Mouse (Mus musculus) adrenal gland, postnatal 4 days (tissue): ENCODE measurements around the gene Gm42791. TPM values are rescaled to one million over a fixed set of nuclear protein-coding genes. Genes with fewer than 3 reads are reported as not detected.

Source experiments
- DNase-seq, 2 experiments: peaks; one replicate each; pipeline ENCODE4 v3.0.0; 2021 to 2022; ENCODE audit warnings: low spot score in 2 of 2, mixed read lengths in 2 of 2
- total RNA-seq, 2 experiments: library from RNA; stranded (reverse); gene quantifications; 2 replicates each; pipeline ENCODE4 v1.2.3; 2021

The Gm42791 gene
- total RNA-seq, 2 experiments from 2014 or later = 4.3 to 6.5 TPM

DNA sequence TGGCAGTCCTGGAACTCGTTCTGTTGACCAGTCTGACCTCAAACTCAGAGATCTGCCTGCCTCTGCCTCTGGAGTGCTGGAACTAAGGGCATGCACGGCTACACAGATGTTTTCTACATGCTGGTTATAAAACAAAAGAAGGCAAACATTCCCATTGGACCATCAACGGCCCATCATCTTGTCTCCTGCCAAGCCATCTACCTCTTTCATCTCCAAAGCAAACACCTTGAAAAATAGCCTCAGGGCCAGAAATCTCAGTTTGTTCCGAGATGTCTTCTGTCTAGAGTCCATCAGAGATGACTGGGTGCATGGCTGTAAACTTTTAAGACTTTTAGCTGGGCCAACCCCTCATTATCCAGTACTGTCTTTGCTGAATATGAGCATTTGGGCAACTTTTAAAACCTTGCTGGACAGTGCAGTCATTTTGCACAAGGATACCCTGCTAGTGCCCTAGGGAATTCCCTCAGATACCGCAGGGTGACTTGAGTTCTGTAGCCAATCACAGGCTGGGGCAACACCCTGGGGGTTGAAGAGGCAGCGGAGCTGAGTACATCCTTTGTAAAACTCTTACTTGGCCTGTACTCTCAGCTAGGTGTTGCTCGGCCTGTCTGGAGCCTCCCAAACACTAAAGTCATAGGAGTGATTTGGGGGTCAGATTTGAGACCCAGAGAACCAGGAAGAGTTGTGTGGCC, 19.0 kb upstream of the Gm42791 start:
- no peak for DNase-seq

DNA sequence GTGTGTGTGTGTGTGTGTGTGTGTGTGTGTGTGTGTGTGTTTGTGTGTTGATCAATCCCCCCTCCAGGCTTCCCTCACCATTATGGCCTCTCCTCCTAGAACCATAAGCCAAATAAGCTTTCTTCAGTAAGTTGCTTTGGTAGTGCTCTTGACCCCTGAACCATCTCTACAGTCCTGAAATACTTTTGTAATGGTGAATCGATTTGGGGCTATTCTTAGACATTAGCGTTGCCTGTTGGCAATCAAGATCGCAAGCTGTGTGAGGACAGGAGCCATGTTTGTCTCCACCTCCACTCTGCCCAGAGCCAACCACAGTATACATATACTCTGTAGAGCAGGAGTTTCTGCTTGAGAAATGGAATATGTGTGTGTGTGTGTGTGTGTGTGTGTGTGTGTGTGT, 14.2 kb upstream of the Gm42791 start:
- no peak for DNase-seq

- no peak for DNase-seq
Observed at GRCm38 (mm10) chr5:149007295-149007646, 12.3 kb upstream of the Gm42791 start.

DNA sequence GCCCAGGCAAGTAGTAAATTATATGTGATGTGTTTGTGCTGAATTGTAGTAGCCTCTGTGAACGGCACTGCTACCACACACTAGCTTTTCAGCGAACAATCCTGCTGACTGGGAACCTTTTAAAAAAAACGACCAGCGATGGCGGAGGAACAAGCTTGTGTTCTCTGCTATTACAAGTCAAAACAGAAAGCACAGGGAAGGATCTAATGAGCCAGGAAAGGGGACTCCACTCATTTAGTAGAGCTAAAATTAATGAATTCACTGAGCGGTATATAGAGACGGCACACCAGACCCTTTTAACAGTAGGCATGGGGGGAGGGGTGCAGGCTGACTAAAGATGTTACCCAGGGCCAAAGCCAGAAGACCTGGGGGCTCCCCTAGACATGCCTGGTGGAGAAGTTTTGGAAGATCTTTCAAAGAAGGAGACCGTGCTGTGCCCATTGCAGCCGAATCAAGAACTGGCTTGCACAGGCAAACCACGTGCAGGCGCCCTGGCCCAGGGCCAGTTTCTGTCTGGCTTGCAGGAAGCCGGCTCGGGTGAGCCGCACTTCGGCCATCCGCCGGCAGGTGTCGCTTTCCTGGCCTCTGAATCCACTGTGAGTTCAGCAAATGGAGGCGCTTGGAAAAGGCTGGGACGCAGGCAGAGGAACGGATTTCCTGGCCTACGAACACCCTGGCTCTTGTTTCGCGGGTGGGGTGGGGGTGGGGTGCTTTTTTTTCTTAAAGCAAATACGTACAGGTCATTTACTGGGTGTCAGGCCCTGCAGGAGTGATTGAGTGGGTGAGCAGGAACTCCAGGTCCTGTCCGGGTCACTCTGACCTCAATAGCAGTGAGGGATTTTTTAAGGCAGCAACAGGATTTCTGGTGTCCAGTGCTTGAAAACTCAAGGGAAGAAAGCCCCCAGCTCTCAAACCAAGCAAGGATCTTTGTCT, 11.7 kb upstream of the Gm42791 start:
- DNase-seq = peak; percentile 100

DNA sequence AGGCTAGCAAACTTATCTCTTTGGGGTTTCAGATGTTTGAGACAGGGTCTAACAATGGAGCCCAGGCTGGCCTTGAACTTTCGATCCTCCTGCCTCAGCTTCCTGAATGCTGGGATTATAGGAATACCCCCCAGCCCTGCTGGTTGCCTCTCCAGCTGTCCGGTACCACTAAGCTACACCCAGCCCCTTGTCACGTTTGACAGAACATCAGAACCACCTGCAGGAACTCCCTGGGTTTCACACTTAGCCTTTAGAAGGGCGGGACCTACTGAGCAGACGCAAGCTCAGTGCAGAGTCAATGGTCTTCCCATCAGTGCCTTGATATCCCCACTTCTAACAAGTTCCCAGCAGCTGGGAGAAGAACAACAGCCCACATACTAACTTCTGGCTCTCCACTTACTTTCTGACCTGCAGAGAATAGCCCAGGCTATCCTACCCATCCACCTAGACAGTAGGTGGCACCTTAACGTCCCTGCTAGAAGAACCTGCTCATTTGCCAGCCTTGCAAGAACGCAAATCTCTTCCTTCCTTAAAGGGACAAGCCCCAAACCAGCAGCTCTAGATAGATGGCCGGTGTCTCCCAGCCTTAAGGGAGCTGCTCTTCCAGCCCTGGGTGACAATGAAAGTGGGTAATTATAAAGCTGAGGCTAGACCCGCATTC, 10.9 kb upstream of the Gm42791 start:
- no peak for DNase-seq

- no peak for DNase-seq
Observed at GRCm38 (mm10) chr5:149005083-149005482, 10.1 kb upstream of the Gm42791 start.

- no peak for DNase-seq
Observed at GRCm38 (mm10) chr5:149003137-149003536, 8.2 kb upstream of the Gm42791 start.

DNA sequence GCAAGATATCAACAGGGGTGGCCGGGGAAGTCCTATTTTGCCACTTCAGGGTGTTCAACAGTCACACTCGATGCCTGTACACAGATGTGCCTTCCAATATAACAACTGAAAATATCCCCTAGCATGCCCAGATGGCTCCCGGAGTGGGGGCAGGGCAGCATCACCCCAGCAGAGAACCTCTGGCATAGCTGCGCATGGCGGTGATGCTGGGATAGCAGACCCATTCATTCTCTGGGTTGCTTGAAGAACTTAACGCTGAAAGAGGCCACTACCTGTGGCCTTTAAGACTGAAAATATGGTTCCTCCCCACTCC, 7.8 kb upstream of the Gm42791 start:
- no peak for DNase-seq

DNA sequence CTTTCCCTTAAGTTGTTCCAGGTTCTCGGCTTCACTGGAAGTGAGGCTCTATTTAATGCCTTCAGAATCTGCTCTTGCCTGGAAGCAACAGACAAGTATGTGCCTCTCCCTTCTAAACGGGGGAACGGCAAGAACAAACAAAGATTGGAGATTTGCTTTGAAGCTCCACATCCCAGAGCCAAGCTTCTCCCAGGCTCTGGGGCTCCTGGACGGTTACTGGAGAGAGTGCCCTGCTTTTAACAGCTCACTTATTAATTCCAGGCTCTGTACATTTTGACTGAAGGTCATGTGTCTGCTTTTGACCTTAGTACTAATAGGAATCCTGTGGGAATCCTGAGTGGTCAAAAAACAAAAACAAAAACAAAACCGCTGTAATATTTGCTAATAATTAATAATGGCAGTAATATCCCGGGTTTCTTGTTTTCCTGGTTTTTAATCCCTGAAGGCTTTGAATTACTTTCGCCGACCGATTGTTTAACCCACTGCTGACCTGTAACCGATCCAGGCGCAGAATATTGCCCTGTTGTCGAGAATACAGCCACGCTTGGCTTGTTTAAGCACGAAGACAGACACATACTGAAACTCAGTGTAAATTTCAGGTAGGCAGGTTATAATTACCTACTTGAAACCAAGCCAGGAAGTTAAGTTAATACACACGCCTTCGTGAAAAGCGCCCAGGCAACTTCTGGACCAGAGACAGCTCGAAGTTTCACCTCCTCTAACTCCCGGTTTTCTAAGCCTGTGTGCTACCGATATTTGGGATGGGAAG, 7.3 kb upstream of the Gm42791 start:
- no peak for DNase-seq

- DNase-seq = no peak
Observed at GRCm38 (mm10) chr5:148999802-149000201, 4.9 kb upstream of the Gm42791 start.

DNA sequence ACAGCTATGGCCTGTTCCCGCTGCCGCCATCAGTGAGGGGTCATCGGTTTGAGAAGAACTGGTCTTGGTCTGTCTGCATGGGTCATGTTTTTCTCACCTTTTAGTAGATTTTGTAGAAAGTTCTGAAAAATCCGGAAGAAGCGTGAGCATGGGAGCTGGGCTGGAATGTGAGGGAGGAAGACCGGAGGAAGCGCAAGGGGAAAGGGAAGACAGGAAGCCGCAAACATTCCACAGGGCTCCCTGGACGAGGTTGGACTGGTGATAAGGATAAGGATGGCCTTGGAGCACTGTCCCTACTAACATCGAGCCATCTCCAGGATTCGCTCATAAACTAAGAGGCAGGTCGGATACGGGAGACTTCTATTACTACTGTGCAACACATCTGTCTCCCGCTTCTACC, 3.6 kb upstream of the Gm42791 start:
- DNase-seq = no peak

DNA sequence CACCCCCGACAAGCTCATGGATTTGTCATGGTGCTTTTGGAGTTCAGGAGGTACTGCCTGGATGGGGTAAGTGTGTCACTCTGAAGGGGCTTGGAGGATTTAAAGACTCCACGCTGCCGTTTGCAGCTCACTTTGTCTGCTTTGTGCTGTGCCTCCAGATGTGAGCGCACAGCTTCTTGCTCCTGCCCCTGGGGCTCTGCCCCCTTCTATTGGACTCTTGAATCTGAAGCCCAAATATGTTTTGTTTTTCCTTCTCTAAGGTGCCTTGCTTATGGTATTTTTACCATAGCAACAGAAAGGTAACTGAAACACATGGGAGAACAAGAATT, 1.7 kb upstream of the Gm42791 start:
- DNase-seq = no peak

GRCm38 (mm10) chr5:148995962-148996708, 1.2 kb upstream of the Gm42791 start:
- DNase-seq = no peak

DNA sequence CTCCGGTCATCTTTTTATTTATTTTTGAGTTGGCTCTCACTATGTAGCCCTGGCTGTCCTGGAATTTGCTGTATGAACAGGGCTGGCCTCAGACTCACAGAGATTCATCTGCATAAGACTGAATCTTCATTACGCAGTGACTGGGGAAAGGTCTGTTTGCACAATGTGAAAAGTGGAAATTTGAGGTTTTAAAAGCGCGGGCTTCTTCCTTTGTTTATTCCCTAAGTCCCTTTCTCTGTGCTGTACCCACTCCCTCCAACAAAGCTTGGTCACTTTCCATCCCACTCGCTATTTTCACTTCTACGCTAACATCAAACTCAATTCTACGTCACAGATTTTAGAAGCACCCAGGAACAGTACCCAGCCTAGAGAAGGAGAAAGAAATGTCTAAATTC, 639 bp downstream of the Gm42791 start:
- no peak for DNase-seq

GRCm38 (mm10) chr5:148992598-148992997, 2.3 kb downstream of the Gm42791 start:
- no peak for DNase-seq

- no peak for DNase-seq
Observed at GRCm38 (mm10) chr5:148990891-148991311, 4.0 kb downstream of the Gm42791 start.

DNA sequence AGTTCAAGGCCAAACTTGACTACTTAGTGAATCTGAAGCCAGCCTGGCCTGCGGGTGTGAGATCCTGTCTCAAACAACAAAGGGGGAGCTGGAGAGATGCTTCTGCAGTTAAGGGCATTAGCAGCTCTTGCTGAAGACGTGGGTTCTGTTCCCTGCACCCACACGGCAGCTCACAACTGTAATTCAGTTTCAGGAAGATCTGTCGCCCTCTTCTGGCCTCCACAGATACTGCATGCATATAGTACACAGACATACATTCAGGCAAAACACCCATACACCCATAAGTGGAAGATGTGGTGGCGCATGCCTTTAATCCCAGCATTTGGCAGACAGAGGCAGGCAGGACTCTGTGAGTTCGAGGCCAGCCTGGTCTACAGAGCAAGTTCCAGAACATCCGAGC, 5.5 kb downstream of the Gm42791 start:
- DNase-seq = no peak

DNA sequence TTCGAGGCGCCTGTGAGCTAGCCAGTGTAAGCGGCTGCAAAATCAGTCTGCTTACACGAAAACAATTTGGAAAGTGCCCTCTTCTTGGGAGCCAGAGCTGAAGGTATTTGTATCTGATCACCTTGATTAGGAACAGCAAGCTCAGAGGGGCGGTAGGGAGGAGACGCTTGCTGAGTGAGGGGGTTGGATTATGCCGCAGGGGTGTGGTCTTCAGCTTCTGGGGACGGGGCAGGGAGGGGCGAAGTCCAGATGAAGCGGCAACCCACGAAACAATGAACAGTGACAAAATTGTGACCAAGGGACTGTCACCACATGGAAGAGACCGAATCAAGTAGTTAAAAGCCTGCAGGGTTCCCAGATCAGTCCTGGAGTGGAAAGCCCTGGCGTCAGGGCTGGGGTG, 10.0 kb downstream of the Gm42791 start:
- no peak for DNase-seq

DNA sequence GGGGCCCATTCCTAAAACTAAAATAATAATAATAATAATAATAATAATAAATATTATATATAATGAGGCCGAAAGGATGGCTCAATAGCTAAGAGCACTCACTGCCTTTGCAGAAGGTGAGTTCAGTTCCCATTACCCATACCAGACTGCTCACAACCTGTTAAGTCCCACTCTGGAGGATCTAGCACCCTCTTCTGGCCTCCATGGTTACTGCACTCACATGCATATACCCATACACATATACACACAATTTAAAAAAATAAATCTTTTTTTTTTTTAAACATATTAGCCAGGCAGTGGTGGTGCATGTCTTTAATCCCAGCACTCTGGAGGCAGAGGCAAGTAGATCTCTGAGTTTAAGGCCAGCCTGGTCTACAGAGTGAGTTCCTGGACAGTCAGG, 11.3 kb downstream of the Gm42791 start:
- no peak for DNase-seq

DNA sequence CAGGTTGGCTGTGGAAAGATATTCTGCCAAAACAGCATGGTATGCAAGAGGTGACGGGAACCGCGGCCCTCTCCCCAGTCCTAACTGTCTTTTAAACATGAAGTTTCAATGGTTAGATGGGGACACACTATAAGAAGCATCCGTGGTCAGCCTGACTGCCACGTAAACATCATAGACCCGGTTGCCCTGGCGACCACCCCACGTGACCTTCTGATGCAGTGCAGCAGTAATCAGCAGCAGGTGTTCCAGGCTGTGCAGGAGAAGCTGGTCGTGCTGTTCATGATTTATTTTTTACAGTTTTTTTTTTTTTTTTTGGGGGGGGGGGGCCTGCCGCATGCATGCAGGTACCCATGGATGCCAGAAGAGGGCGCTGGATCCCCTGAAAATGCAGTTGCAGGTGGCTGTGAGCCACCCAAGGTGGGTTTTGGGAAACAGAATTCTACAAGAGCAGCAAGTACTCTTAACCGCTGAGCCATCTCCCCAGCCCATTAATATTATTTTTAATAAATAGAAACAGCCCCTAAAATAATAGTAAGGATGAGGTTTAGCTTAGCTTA, 11.8 kb downstream of the Gm42791 start:
- no peak for DNase-seq

GRCm38 (mm10) chr5:148982396-148982795, 12.6 kb downstream of the Gm42791 start:
- DNase-seq = no peak
